Mouse (Mus musculus) lung, adult 2 months (tissue): ENCODE measurements around the gene Ust.

Experiments
- CTCF ChIP-seq: fragments of 200-500 bp; IDR thresholded peaks from 2 replicates; pipeline ENCODE4 v1.5.1; 2011; ENCODE audit warnings: mild to moderate bottlenecking, low read length, control low read depth; ENCODE audit not compliant: insufficient read depth
- POLR2A ChIP-seq: fragments of 200-500 bp; IDR thresholded peaks from 2 replicates; pipeline ENCODE4 v1.6.1; 2011; ENCODE audit warnings: low read depth, mild to moderate bottlenecking, control low read depth, low read length, borderline replicate concordance; ENCODE audit errors: extremely low read depth

- TF ChIP-seq CTCF (no peak), POLR2A (no peak)
Measured at GRCm38 (mm10) chr10:8171556-8171955, 347.1 kb downstream of the Ust start.
